Mouse (Mus musculus) liver, adult (tissue): ENCODE data around the gene Pfkfb4.

Experiments
- GATA4 ChIP-seq: IDR thresholded peaks from 2 replicates; pipeline ENCODE4 v1.6.1; 2014; ENCODE audit warnings: mild to moderate bottlenecking, low read length; ENCODE audit not compliant: insufficient replicate concordance

Pfkfb4 gene

GRCm38 (mm10) chr9:109010316-109010690 is 18.7 kb downstream of the Pfkfb4 start:
- TF ChIP-seq GATA4, result no peak

DNA sequence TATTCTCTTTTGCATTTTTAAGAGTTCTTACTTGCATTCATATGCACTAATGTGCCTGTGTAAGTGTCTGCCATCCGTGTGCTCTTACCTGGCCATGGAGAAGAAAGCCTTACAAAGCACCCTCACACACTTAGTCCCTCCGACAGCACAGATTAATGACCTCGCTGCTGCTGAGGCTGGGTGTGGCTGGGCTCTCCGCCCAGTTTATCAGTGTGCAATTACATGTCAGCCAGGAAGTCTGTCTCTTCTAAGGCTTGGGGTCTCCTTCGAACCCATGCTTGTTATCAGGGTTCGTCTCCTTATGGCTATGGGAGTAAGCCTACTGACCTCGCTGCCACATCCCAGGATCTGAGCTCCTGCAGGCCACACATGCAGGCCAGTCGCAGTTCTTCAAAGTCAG is 23.8 kb downstream of the Pfkfb4 start:
- no peak for TF ChIP-seq GATA4

DNA sequence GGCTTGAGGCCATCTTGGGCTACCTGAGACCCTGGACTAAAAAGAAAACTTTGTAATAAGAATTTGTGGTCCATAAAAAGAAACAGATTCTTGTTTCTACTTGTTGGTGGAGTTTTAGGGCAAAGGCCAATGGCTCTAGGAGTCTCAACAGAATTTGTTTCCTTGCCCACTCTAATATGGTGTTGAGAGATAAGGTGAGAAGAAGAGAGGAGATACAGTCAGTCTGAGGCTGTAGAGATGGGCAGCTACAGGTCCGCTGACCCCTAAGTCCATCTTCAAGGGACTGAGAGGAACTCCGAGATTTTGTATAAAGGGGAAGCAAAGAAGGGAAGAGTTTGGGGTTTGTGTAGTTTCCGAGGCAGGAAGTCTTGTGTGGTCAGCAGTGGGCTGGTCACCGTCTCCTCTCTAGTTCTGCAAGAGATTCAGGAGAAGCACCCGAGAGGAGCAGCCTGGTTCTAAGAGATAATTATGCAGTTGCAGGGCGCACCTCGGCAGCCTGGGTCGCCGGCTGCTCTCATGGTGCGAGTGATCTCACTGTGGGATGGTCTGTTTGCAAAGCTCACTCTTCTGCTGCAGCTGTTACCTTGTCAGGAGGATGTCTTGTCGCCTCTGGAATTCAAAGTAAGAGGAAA is 25.5 kb downstream of the Pfkfb4 start:
- no peak for TF ChIP-seq GATA4

DNA sequence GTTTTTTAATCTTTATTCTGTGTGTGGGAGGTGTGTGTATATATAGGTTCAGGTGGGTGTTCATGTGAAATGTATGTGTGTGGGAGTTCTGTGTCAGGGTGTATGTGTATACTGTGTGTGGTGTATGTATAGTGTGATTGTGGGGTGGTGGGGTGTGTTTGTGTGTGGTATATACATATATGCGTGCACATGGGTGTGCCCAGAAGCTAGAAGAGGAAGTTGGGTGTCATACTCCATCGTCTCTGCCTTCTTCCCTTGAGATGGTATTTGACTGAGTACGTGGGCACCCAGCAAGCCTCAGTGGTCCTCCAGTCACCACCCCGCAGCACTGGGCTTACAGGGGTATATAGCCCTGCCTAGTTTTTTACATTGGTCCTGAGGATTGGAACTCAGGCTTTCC is 29.9 kb downstream of the Pfkfb4 start:
- no peak for TF ChIP-seq GATA4

- TF ChIP-seq GATA4, result no peak
Measured at GRCm38 (mm10) chr9:109022866-109023685, 31.5 kb downstream of the Pfkfb4 start.

DNA sequence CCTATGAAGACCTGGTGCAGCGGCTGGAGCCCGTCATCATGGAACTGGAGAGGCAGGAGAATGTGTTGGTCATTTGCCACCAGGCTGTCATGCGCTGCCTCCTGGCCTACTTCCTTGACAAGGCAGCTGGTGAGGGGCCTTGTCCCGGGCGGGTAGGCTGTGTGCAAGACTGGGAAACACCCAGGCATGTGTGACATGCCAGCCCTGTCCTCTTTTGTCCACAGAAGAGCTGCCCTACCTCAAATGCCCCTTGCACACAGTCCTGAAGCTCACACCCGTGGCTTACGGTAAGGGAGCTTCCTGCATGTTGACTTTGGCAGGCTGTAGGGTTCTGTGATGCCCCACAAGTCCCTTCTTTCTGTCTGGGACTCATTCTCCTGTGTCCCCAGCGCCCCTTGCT is 35.9 kb downstream of the Pfkfb4 start:
- no peak for TF ChIP-seq GATA4

- no peak for TF ChIP-seq GATA4
Measured at GRCm38 (mm10) chr9:109028421-109028820, 36.8 kb downstream of the Pfkfb4 start.

- TF ChIP-seq GATA4, result no peak
Measured at GRCm38 (mm10) chr9:109028919-109029318, 37.3 kb downstream of the Pfkfb4 start.

DNA sequence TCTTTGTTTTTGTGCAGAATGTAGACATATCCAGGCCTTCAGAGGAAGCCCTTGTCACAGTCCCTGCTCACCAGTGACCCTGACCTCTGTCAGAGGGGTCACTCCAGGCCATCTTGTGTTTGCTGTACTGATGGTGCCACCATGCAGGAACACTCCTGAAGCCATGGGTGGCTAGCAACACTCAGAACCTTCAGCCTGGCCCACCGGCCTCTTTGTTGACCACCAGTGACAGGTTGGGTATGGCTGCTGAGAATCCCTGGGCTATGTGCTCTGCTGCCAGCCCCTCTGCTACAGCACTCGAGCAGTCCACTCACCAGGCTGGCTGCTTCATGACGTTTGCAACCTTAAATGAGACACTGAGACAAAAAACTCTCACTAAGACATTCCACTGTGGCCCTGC is 38.7 kb downstream of the Pfkfb4 start:
- no peak for TF ChIP-seq GATA4

- no peak for TF ChIP-seq GATA4
Measured at GRCm38 (mm10) chr9:109031001-109031400, 39.4 kb downstream of the Pfkfb4 start.

DNA sequence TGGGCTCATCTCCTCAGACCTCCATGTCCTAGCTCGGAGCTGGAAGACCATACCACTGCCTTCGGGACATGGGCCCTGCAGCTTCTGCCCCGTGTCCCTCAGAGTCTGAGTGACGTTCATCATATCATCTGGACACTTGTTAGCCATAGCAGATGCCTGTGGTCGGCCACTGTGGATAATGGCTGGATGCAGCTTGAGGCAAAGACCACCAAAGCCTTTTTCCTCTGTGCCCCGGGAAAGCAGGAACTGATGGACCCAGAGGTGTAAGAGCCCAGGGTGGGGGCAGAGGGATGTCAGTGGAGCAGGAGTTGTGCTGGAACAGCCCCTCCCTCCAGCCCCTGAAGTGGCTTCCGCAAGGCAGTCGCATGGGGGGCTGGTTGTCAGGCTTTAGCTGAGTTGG is 40.1 kb downstream of the Pfkfb4 start:
- TF ChIP-seq GATA4, result no peak

DNA sequence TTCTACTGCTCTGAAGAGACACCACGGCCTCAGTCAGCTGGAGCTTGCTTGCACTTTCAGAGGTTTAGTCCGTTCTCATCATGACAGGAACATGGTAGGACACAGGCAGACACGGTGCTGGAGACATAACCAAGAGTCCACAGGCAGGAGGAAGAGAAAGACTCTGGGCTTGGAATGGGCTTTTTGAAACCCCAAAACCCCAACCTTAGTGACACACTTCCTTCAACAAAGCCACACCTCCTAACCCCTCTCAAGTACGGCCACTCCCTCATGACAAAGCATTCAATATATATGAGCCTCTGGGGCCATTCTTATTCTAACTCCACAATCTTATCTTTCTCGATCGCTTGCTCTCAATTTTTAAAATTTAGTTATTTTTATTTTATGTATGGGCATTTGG is 40.9 kb downstream of the Pfkfb4 start:
- no peak for TF ChIP-seq GATA4

DNA sequence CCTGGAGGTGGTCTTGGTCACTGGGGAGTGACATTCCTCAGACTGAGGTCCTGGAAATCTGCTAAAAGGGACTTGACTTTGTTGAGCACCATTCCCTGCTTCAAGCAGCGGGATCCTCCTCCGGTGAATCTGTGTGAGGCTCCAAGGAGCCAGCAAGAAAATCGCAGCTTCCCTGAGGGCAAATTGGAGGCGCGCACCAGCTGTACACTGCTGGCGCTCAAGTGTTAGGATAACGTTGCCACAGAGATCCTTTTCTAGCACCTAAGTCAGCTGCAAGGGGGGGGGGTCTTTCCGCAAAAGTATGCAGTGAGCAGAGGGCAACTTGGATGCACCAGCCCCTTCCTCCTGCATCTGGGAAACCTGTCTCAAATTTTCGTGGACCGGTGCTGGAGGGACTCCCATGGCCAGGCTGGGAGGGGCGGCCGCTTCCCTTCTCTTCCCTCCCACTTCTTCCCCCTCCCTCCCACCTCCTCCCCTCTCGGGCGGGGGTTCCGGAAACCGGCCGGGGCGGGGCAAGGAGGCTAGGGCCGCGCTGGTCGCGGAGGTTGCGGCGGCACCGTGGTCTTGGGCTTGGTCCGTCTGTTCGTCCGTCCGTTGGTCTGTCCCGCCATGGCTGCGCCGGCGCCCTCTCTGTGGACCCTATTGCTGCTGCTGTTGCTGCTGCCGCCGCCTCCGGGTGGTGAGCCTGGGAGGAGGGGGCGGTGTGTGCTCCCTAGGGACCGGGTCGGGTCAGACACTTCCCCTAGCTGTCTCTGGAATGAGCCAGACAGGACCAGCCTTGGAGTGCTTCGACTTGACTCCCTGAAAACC is 46.7 kb downstream of the Pfkfb4 start, which contains the start of gene Shisa5:
Gene Shisa5 (plus strand): TSS at position 480 of the 810 bp plus-strand sequence.
- no peak; the same call in 1 of the 2 replicates for TF ChIP-seq GATA4

DNA sequence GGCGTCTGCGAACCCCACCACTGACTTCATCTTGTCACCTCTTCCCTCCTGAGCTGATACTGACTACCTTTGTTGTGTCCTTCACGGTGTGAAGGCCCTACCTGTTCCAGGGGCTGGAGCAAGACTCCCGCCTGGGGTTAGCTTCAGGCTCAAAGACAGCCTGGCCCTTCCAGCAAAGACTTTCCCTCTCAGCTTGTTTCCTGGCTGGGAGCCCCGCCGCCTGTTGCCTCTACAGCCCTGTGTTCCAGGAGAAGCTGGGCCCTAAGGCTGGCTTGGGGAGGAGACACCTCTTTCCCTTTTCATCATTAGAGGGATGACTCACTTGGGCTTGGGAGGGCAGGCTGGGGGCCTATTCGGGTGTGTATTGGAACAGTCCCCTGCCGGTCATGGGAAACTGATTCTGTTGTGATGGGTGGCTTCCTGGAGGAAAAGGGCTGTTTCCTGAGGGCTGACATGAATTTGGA is 47.4 kb downstream of the Pfkfb4 start:
- no peak; the same call in 1 of the 2 replicates for TF ChIP-seq GATA4

DNA sequence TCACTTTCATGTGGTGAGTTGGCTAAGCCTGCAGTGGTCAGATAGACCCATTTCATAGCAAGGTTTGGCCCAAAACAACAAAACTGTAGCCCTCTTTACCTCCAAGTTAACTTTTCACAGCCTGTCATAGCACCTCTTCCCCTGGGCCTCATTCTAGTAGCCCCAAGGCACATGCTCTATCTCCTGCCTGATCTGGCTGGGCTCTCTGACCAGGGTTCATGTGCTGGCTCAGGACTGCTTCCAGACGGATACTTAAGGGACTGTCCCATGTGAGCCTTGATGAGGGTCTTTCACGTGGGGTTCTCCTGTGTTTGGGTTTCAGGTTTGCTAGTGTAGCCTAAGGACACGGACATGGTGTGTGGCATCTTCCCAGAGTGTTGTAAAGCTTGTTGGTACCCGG is 48.1 kb downstream of the Pfkfb4 start:
- no peak for TF ChIP-seq GATA4

GRCm38 (mm10) chr9:109040216-109040615 is 48.6 kb downstream of the Pfkfb4 start:
- no peak for TF ChIP-seq GATA4
